In genomic region chr7:50338757-50339156, GRCm38 (mm10) we compare ENCODE assay signal across 17 mouse cellular contexts.
"Had no signal": no experiment of that assay in that cellular context is flagged by ENCODE, and none has a peak within 500 bp of the region (broad histone marks: within the 10 kb centered on the region; RNA-seq: fewer than 3 reads in every experiment).

No protein-coding gene starts in this region.

- H3K4me1 ChIP-seq: midbrain, embryonic 10.5 days; midbrain, embryonic 12.5 days; neural tube, embryonic 13.5 days; neural tube, embryonic 15.5 days; stomach, embryonic 15.5 days had no signal

- H3K27ac ChIP-seq: midbrain, embryonic 10.5 days; midbrain, embryonic 12.5 days; neural tube, embryonic 13.5 days; neural tube, embryonic 15.5 days; stomach, embryonic 15.5 days; stomach, postnatal 0 days had no signal

- H3K9me3 ChIP-seq: midbrain, embryonic 10.5 days; midbrain, embryonic 12.5 days; neural tube, embryonic 13.5 days; neural tube, embryonic 15.5 days; stomach, embryonic 15.5 days had no signal

- H3K4me3 ChIP-seq: midbrain, embryonic 10.5 days; midbrain, embryonic 12.5 days; myocyte; neural tube, embryonic 13.5 days; neural tube, embryonic 15.5 days; stomach, embryonic 15.5 days had no signal

- ATAC-seq: midbrain, embryonic 16.5 days had no signal

- H3K9ac ChIP-seq: lung, embryonic 14.5 days; midbrain, embryonic 12.5 days; neural tube, embryonic 13.5 days; neural tube, embryonic 15.5 days; stomach, embryonic 15.5 days had no signal

- H3K36me3 ChIP-seq: midbrain, embryonic 10.5 days; midbrain, embryonic 12.5 days; neural tube, embryonic 13.5 days; neural tube, embryonic 15.5 days; stomach, embryonic 15.5 days had no signal

- H3K27me3 ChIP-seq: midbrain, embryonic 12.5 days; neural tube, embryonic 13.5 days; neural tube, embryonic 15.5 days; stomach, embryonic 15.5 days had no signal

- H3K4me2 ChIP-seq: lung, embryonic 14.5 days; midbrain, embryonic 12.5 days; neural tube, embryonic 13.5 days; neural tube, embryonic 15.5 days; stomach, embryonic 15.5 days had no signal

- DNase-seq: lung, adult 18-20 months; lung, embryonic 14.5 days; lung, postnatal 10 days; lung, postnatal 4 days; midbrain, embryonic 14.5 days; right cerebral cortex, postnatal 14 days; thymus, adult 2 months; thymus, postnatal 14 days; thymus, postnatal 36 days had no signal
